Mouse (Mus musculus) lung, postnatal 0 days (tissue): ENCODE data around the gene Atp6v1b1. TPM values are rescaled to one million over a fixed set of nuclear protein-coding genes. Genes with fewer than 3 reads are reported as not detected.

Experiments used
- ATAC-seq: fragments of 200-750 bp; cut with Nextera tagmentation; 2 replicates; pipeline ENCODE4 v1.8.0; 2017; ENCODE audit warnings: moderate library complexity
- DNase-seq: peaks from one replicate; pipeline ENCODE4 v3.0.0-alpha.2; 2016; ENCODE audit warnings: low spot score
- H3K27ac ChIP-seq: fragments of 300-500 bp; sonication (generic); 2 replicates; pipeline ENCODE4 v1.5.1; 2014; ENCODE audit warnings: antibody characterized with exemption, mild to moderate bottlenecking, low read length, mixed read lengths
- H3K27me3 ChIP-seq: fragments of 300-500 bp; sonication (generic); replicated peaks from 2 replicates; pipeline ENCODE4 v1.6.1; 2014; ENCODE audit warnings: low read length, mixed read lengths; ENCODE audit not compliant: insufficient read depth
- H3K36me3 ChIP-seq: fragments of 300-500 bp; sonication (generic); 2 replicates; pipeline ENCODE4 v1.6.1; 2014; ENCODE audit warnings: low read length, mixed read lengths; ENCODE audit not compliant: insufficient read depth
- H3K4me1 ChIP-seq: fragments of 300-500 bp; sonication (generic); 2 replicates; pipeline ENCODE4 v1.6.1; 2014; ENCODE audit warnings: antibody characterized with exemption, low read depth, low read length, mixed read lengths; ENCODE audit not compliant: insufficient read depth
- H3K4me2 ChIP-seq: fragments of 300-500 bp; sonication (generic); replicated peaks from 2 replicates; pipeline ENCODE4 v1.6.1; 2014; ENCODE audit warnings: low read depth, mild to moderate bottlenecking, low read length, moderate library complexity, mixed read lengths
- H3K4me3 ChIP-seq: fragments of 300-500 bp; sonication (generic); 2 replicates; pipeline ENCODE4 v1.5.1; 2014; ENCODE audit warnings: low read depth, low read length
- H3K9ac ChIP-seq: fragments of 300-500 bp; sonication (generic); replicated peaks from 2 replicates; pipeline ENCODE4 v1.6.1; 2014; ENCODE audit warnings: low read depth, mild to moderate bottlenecking
- H3K9me3 ChIP-seq: fragments of 300-500 bp; sonication (generic); 2 replicates; pipeline ENCODE4 v1.6.1; 2016; ENCODE audit warnings: low read length, mixed read lengths
- CTCF ChIP-seq: IDR thresholded peaks from 2 replicates; pipeline ENCODE4 v1.5.1; 2016; ENCODE audit warnings: antibody characterized with exemption, mild to moderate bottlenecking
- EP300 ChIP-seq: IDR thresholded peaks from 2 replicates; pipeline ENCODE4 v1.6.1; 2016; ENCODE audit warnings: antibody characterized with exemption, mild to moderate bottlenecking, control low read depth
- WGBS: fragments of 180-500 bp; shearing (Covaris S2); extraction: QIAGEN DNeasy Blood & Tissue Kit; methylation state at CpG from one replicate; pipeline ENCODE4 v1.1.7; 2014; 5-methylcytosine and 5-hydroxymethylcytosine counted together
- polyA plus RNA-seq: library from polyadenylated mRNA; unstranded; fragments of >200 nt; fragmentation: Nextera tagmentation; extraction: Ambion mirVana; gene quantifications from 2 replicates; pipeline ENCODE4 v1.2.1, GENCODE M21; 2015

Gene Atp6v1b1
- polyA plus RNA-seq, 1 experiment from 2014 or later, result 0.56 TPM

DNA sequence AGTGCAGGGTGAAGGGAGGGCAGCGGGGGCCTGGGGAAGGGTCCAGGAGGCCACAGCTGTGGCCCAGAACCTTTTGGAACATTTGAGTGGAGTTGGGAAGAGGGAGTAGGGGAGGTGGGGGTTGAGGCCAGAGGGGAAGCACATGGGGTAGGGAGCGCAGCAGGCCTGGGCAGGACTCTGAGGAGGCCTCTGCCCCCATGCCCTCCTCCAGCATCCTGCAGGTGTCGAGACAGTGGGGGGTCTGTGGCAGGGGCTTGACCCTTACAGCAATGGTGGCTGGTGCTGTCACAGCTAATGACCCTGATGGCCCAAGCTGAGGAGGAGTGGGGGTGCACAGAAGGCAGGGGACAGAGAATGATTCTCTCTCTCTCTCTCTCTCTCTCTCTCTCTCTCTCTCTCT, 6.5 kb downstream of the Atp6v1b1 start:
- Histone ChIP-seq H3K27me3 (no peaks in the 10 kb centered on the region), H3K4me3 (no peak overlapping the region), H3K36me3 (no peaks in the 10 kb centered on the region), H3K4me1 (no peaks in the 10 kb centered on the region), H3K4me2 (no peak overlapping the region), H3K9ac (no peak overlapping the region), H3K9me3 (no peaks in the 10 kb centered on the region), H3K27ac (no peak overlapping the region)
- DNase-seq (no peak), ATAC-seq (no peak)
- no peak for TF ChIP-seq CTCF
- no peak for TF ChIP-seq EP300
- 48% methylated on average over 3 of the region's 3 CpGs for WGBS

DNA sequence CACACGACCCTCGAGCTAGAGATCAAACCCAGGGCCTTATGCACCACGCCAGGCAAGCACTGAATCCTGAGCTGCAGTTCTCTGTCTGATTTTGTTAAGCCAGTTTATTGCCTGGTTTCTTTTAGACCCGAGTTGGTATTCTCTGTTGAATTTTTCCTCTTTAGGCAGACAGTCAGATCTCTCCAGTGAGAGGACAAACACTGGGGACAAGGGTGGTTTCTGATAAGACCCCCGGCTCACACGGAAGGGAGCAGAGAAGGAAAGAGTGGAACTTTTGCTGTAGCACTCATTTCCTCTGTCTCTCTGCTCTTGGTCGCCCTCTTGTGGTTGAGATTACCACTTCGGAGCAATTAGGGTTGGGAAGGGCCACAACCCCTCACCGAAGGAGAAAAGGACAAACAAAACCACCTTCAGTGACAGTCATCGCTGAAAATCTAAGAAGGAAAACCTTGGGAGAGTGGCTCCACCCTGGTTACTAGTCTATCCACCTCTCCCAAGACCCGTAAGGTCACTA, 7.4 kb downstream of the Atp6v1b1 start:
- DNase-seq, result peak; percentile 56
- Histone ChIP-seq H3K27ac (no peak overlapping the region), H3K4me1 (no peaks in the 10 kb centered on the region), H3K4me3 (no peak overlapping the region), H3K4me2 (no peak overlapping the region), H3K27me3 (no peaks in the 10 kb centered on the region), H3K36me3 (no peaks in the 10 kb centered on the region), H3K9ac (no peak overlapping the region), H3K9me3 (no peaks in the 10 kb centered on the region)
- peak; percentile 91 for TF ChIP-seq CTCF
- TF ChIP-seq EP300, result no peak
- no peak for ATAC-seq
- 10% methylated on average over 11 of the region's 11 CpGs for WGBS

DNA sequence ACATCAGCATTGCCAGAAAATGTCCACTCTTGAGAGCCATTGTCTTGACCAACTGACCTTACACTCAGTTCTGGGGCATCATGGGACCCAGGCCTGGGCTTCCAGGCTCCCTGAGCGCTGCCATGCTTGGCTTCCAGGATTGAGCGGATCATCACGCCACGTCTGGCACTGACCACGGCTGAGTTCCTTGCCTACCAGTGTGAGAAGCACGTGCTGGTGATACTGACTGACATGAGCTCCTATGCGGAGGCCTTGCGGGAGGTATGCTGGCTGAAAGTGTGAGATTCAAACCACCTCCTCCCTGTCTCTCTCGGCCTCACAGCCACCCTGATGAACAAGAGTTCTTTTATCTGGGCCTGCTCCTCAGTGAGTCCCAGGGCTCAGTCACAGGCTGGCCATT, 13.3 kb downstream of the Atp6v1b1 start:
- no peak overlapping the region for H3K27ac ChIP-seq
- TF ChIP-seq EP300 (no peak), CTCF (no peak)
- no peak for ATAC-seq
- no peaks in the 10 kb centered on the region for H3K4me1 ChIP-seq
- no peak overlapping the region for H3K9ac ChIP-seq
- WGBS, result 63% methylated on average over 9 of the region's 9 CpGs
- peaks cover 20% of the 10 kb centered on the region; the same call in 1 of the 2 replicates for H3K27me3 ChIP-seq
- no peak for DNase-seq
- no peaks in the 10 kb centered on the region for H3K9me3 ChIP-seq
- H3K36me3 ChIP-seq, result no peaks in the 10 kb centered on the region
- no peak overlapping the region for H3K4me2 ChIP-seq
- no peak overlapping the region for H3K4me3 ChIP-seq

DNA sequence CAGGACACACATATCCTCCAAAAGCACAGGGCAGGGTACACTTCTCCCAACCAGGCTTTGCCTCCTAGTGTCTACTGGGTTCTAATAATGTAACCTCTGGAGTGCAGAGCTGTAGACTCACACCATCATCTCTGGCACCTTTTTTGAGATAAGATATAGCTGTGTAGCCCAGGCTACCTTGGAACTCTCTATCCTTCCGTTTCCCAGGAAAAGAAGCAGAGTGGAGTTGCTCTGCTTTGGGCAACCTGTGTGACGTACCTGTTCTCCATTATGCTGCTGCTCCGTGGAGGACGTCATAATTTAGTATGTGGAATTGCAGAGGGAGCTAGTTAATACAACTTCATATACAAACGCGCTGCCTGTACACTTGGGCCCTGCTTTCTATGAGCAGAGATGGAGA, 19.6 kb downstream of the Atp6v1b1 start, which contains the start of gene Ankrd53:
TSS of gene Ankrd53 (plus strand) at position 301 of the 400 bp plus-strand sequence.
- no peak for ATAC-seq
- 24% methylated on average over 6 of the region's 6 CpGs for WGBS

DNA sequence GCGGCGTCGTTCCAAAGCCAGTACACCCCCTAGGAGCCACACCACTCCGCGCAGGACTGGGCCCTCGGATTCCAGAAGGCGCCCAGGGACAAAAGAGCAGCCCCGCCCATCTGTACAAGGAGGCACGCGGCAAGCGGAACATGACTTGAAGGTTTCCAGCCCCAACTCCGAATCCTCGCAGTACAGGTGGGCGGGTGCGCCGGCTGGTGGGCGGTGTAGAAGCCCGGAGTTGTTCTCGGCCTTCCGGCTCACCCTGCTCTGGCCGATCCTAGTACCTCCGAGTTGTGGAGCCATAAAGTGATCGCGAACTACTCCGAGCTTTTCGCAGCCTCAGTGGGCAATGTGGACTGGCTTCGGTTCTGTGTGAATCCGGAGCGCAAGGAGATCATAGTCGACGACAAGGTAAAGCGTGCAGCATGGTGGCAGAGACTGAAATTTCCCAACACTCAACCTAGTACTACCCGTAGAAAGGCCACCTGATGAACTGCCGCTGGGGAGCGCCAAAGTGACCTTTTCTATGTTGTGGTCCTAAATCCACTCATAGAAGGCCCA, 20.2 kb downstream of the Atp6v1b1 start:
- peak; percentile 68 for DNase-seq
- Histone ChIP-seq H3K4me1 (0 out of 2 replicates have a peak, but pooled peaks cover 5% of the 10 kb centered on the region), H3K9ac (no peak overlapping the region), H3K9me3 (no peaks in the 10 kb centered on the region), H3K36me3 (no peaks in the 10 kb centered on the region), H3K27ac (no peak overlapping the region), H3K4me3 (peak overlapping the region; percentile 14; the same call in 1 of the 2 replicates), H3K4me2 (peak overlapping the region; percentile 51), H3K27me3 (peaks cover 20% of the 10 kb centered on the region)
- peak; percentile 84 for ATAC-seq
- no peak for TF ChIP-seq EP300
- peak; percentile 52 for TF ChIP-seq CTCF
- 2% methylated on average over 35 of the region's 35 CpGs for WGBS

More for the DNA sequence above, 19.6 kb downstream of the Atp6v1b1 start, which contains the start of gene Ankrd53:
- Histone ChIP-seq H3K4me3 (peak within 1 kb of the TSS; percentile 14; the same call in 1 of the 2 replicates), H3K4me1 (0 out of 2 replicates have a peak, but pooled peaks cover 5% of the 10 kb centered on the region), H3K4me2 (peak within 1 kb of the TSS; percentile 51), H3K36me3 (no peaks in the 10 kb centered on the region), H3K27ac (no peak within 1 kb of the TSS), H3K9ac (no peak within 1 kb of the TSS), H3K9me3 (no peaks in the 10 kb centered on the region), H3K27me3 (peaks cover 26% of the 10 kb centered on the region)
- no peak for DNase-seq
- TF ChIP-seq CTCF (no peak), EP300 (no peak)

DNA sequence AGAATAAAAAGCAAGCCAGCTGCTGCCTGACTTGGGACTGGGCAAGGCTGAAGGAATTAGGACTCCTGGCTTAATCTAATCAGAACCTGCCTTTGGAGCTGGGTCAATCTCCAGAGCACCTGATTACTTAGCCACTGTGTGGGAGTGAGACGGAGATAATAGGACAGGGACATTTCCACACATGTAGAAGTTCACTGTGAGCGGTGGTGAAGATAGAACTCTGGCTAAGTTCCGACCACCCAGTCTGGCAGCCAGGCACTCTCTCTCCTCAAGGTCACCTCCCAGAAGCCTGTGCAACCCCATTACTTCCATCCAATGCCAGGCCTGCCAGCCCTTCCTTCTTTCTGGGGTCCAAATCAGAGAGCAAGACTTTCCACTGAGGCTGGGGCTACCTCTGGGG, 24.2 kb downstream of the Atp6v1b1 start:
- 0 out of 2 replicates have a peak, but pooled peaks cover 5% of the 10 kb centered on the region for H3K4me1 ChIP-seq

More for the DNA sequence above, 24.2 kb downstream of the Atp6v1b1 start:
- Histone ChIP-seq H3K9me3 (no peaks in the 10 kb centered on the region), H3K36me3 (no peaks in the 10 kb centered on the region), H3K4me2 (no peak overlapping the region), H3K9ac (no peak overlapping the region), H3K27me3 (no peaks in the 10 kb centered on the region), H3K4me3 (no peak overlapping the region), H3K27ac (no peak overlapping the region)
- no peak for ATAC-seq
- 87% methylated on average over 3 of the region's 3 CpGs for WGBS
- TF ChIP-seq EP300 (no peak), CTCF (no peak)
- no peak for DNase-seq
